Mouse (Mus musculus) lung, postnatal 0 days (tissue): ENCODE results near the gene Map6. TPM values are rescaled to one million over a fixed set of nuclear protein-coding genes. Genes with fewer than 3 reads are reported as not detected.
A peak's percentile ranks its signal among the peaks of the same experiment; 100 is the strongest.

ENCODE experiments used
- ATAC-seq: fragments of 200-750 bp; cut with Nextera tagmentation; 2 replicates; pipeline ENCODE4 v1.8.0; 2017; ENCODE audit warnings: moderate library complexity
- DNase-seq: peaks from one replicate; pipeline ENCODE4 v3.0.0-alpha.2; 2016; ENCODE audit warnings: low spot score
- H3K27ac ChIP-seq: fragments of 300-500 bp; sonication (generic); 2 replicates; pipeline ENCODE4 v1.5.1; 2014; ENCODE audit warnings: antibody characterized with exemption, mild to moderate bottlenecking, low read length, mixed read lengths
- H3K27me3 ChIP-seq: fragments of 300-500 bp; sonication (generic); replicated peaks from 2 replicates; pipeline ENCODE4 v1.6.1; 2014; ENCODE audit warnings: low read length, mixed read lengths; ENCODE audit not compliant: insufficient read depth
- H3K36me3 ChIP-seq: fragments of 300-500 bp; sonication (generic); 2 replicates; pipeline ENCODE4 v1.6.1; 2014; ENCODE audit warnings: low read length, mixed read lengths; ENCODE audit not compliant: insufficient read depth
- H3K4me1 ChIP-seq: fragments of 300-500 bp; sonication (generic); 2 replicates; pipeline ENCODE4 v1.6.1; 2014; ENCODE audit warnings: antibody characterized with exemption, low read depth, low read length, mixed read lengths; ENCODE audit not compliant: insufficient read depth
- H3K4me2 ChIP-seq: fragments of 300-500 bp; sonication (generic); replicated peaks from 2 replicates; pipeline ENCODE4 v1.6.1; 2014; ENCODE audit warnings: low read depth, mild to moderate bottlenecking, low read length, moderate library complexity, mixed read lengths
- H3K4me3 ChIP-seq: fragments of 300-500 bp; sonication (generic); 2 replicates; pipeline ENCODE4 v1.5.1; 2014; ENCODE audit warnings: low read depth, low read length
- H3K9ac ChIP-seq: fragments of 300-500 bp; sonication (generic); replicated peaks from 2 replicates; pipeline ENCODE4 v1.6.1; 2014; ENCODE audit warnings: low read depth, mild to moderate bottlenecking
- H3K9me3 ChIP-seq: fragments of 300-500 bp; sonication (generic); 2 replicates; pipeline ENCODE4 v1.6.1; 2016; ENCODE audit warnings: low read length, mixed read lengths
- CTCF ChIP-seq: IDR thresholded peaks from 2 replicates; pipeline ENCODE4 v1.5.1; 2016; ENCODE audit warnings: antibody characterized with exemption, mild to moderate bottlenecking
- EP300 ChIP-seq: IDR thresholded peaks from 2 replicates; pipeline ENCODE4 v1.6.1; 2016; ENCODE audit warnings: antibody characterized with exemption, mild to moderate bottlenecking, control low read depth
- WGBS: fragments of 180-500 bp; shearing (Covaris S2); extraction: QIAGEN DNeasy Blood & Tissue Kit; methylation state at CpG from one replicate; pipeline ENCODE4 v1.1.7; 2014; 5-methylcytosine and 5-hydroxymethylcytosine counted together
- polyA plus RNA-seq: library from polyadenylated mRNA; unstranded; fragments of >200 nt; fragmentation: Nextera tagmentation; extraction: Ambion mirVana; gene quantifications from 2 replicates; pipeline ENCODE4 v1.2.1, GENCODE M21; 2015

Map6 gene
- polyA plus RNA-seq, 1 experiment from 2014 or later: 29.6 TPM

GRCm38 (mm10) chr7:99268951-99269945 is 2.0 kb downstream of the Map6 start:
- Histone ChIP-seq H3K9me3 (no peaks in the 10 kb centered on the region), H3K27me3 (peaks cover 26% of the 10 kb centered on the region), H3K4me1 (peaks cover 12% of the 10 kb centered on the region; the same call in 1 of the 2 replicates), H3K27ac (peak overlapping the region; percentile 71), H3K4me3 (peak overlapping the region; percentile 43), H3K9ac (0 out of 2 replicates have a peak overlapping the region, but pooled peaks have one; percentile 8), H3K36me3 (no peaks in the 10 kb centered on the region), H3K4me2 (peak overlapping the region; percentile 67)
- TF ChIP-seq CTCF: no peak
- peak; percentile 62; the same call in 1 of the 2 replicates for TF ChIP-seq EP300
- ATAC-seq (peak; percentile 65), DNase-seq (peak; percentile 68)
- WGBS: 8% methylated on average over 42 of the region's 42 CpGs

- Histone ChIP-seq H3K4me2 (peak overlapping the region; percentile 8; the same call in 1 of the 2 replicates), H3K9ac (no peak overlapping the region), H3K4me3 (no peak overlapping the region), H3K9me3 (no peaks in the 10 kb centered on the region), H3K27me3 (peaks cover 22% of the 10 kb centered on the region; the same call in 1 of the 2 replicates), H3K27ac (no peak overlapping the region), H3K36me3 (no peaks in the 10 kb centered on the region), H3K4me1 (peaks cover 12% of the 10 kb centered on the region; the same call in 1 of the 2 replicates)
- 31% methylated on average over 9 of the region's 9 CpGs for WGBS
- DNase-seq (peak; percentile 10), ATAC-seq (no peak)
- TF ChIP-seq CTCF (no peak), EP300 (no peak)
Measured at GRCm38 (mm10) chr7:99271630-99272029, 4.4 kb downstream of the Map6 start.

GRCm38 (mm10) chr7:99275131-99275530 is 7.9 kb downstream of the Map6 start:
- Histone ChIP-seq H3K36me3 (no peaks in the 10 kb centered on the region), H3K27me3 (no peaks in the 10 kb centered on the region), H3K9me3 (no peaks in the 10 kb centered on the region), H3K4me1 (peaks cover 3% of the 10 kb centered on the region; the same call in 1 of the 2 replicates), H3K27ac (no peak overlapping the region), H3K9ac (no peak overlapping the region), H3K4me2 (no peak overlapping the region), H3K4me3 (no peak overlapping the region)
- DNase-seq: no peak
- no peak for TF ChIP-seq CTCF
- ATAC-seq: no peak
- 64% methylated on average over 6 of the region's 6 CpGs for WGBS

GRCm38 (mm10) chr7:99276679-99277078 is 9.4 kb downstream of the Map6 start:
- DNase-seq (peak; percentile 62), ATAC-seq (peak; percentile 96)
- no peaks in the 10 kb centered on the region for H3K9me3 ChIP-seq
- WGBS: 48% methylated on average over 1 of the region's 1 CpGs
- no peak overlapping the region for H3K4me2 ChIP-seq
- H3K27me3 ChIP-seq: no peaks in the 10 kb centered on the region
- peak overlapping the region; percentile 51 for H3K27ac ChIP-seq
- no peak overlapping the region for H3K9ac ChIP-seq
- H3K4me3 ChIP-seq: no peak overlapping the region
- TF ChIP-seq EP300 (peak; percentile 80), CTCF (no peak)
- no peaks in the 10 kb centered on the region for H3K36me3 ChIP-seq
- H3K4me1 ChIP-seq: no peaks in the 10 kb centered on the region; the same call in 1 of the 2 replicates

GRCm38 (mm10) chr7:99278309-99278708 is 11.1 kb downstream of the Map6 start:
- Histone ChIP-seq H3K4me1 (no peaks in the 10 kb centered on the region; the same call in 1 of the 2 replicates), H3K9ac (no peak overlapping the region), H3K4me3 (no peak overlapping the region), H3K27me3 (no peaks in the 10 kb centered on the region), H3K36me3 (no peaks in the 10 kb centered on the region), H3K9me3 (no peaks in the 10 kb centered on the region), H3K27ac (no peak overlapping the region), H3K4me2 (no peak overlapping the region)
- WGBS: 52% methylated on average over 8 of the region's 8 CpGs
- no peak for TF ChIP-seq CTCF
- no peak for TF ChIP-seq EP300
- no peak for ATAC-seq
- no peak for DNase-seq

GRCm38 (mm10) chr7:99279586-99279985 is 12.3 kb downstream of the Map6 start:
- Histone ChIP-seq H3K27me3 (no peaks in the 10 kb centered on the region), H3K4me2 (no peak overlapping the region), H3K27ac (no peak overlapping the region), H3K4me3 (no peak overlapping the region), H3K9ac (no peak overlapping the region), H3K36me3 (no peaks in the 10 kb centered on the region), H3K9me3 (no peaks in the 10 kb centered on the region), H3K4me1 (no peaks in the 10 kb centered on the region; the same call in 1 of the 2 replicates)
- no peak for ATAC-seq
- no peak for TF ChIP-seq EP300
- TF ChIP-seq CTCF: no peak
- 75% methylated on average over 8 of the region's 8 CpGs for WGBS
- no peak for DNase-seq
